Mouse (Mus musculus) limb, embryonic 13.5 days (tissue): ENCODE data around the gene Olfr548-ps1. TPM values are rescaled to one million over a fixed set of nuclear protein-coding genes. Genes with fewer than 3 reads are reported as not detected.
A peak's percentile ranks its signal among the peaks of the same experiment; 100 is the strongest.

Source experiments
- ATAC-seq: fragments of 200-750 bp; cut with Nextera tagmentation; 2 replicates; pipeline ENCODE4 v1.8.0; 2017; ENCODE audit warnings: low read depth, moderate number of reproducible peaks, moderate TSS enrichment; ENCODE audit not compliant: low FRiP score
- H3K27ac ChIP-seq: fragments of 300-500 bp; sonication (generic); 2 replicates; pipeline ENCODE4 v1.5.1; 2015; ENCODE audit warnings: inconsistent platforms, mild to moderate bottlenecking, moderate library complexity
- H3K27me3 ChIP-seq: fragments of 300-500 bp; sonication (generic); 2 replicates; pipeline ENCODE4 v1.6.1; 2015; ENCODE audit warnings: mild to moderate bottlenecking, inconsistent platforms
- H3K36me3 ChIP-seq: fragments of 300-500 bp; sonication (generic); 2 replicates; pipeline ENCODE4 v1.6.1; 2015; ENCODE audit warnings: inconsistent platforms, mild to moderate bottlenecking, moderate library complexity
- H3K4me1 ChIP-seq: fragments of 300-500 bp; sonication (generic); 2 replicates; pipeline ENCODE4 v1.6.1; 2015; ENCODE audit warnings: inconsistent platforms
- H3K4me2 ChIP-seq: fragments of 300-500 bp; sonication (generic); replicated peaks from 2 replicates; pipeline ENCODE4 v1.6.1; 2015; ENCODE audit warnings: inconsistent platforms, mild to moderate bottlenecking, moderate library complexity
- H3K4me3 ChIP-seq: fragments of 300-500 bp; sonication (generic); 2 replicates; pipeline ENCODE4 v1.5.1; 2015; ENCODE audit warnings: moderate library complexity, mild to moderate bottlenecking, inconsistent platforms
- H3K9ac ChIP-seq: fragments of 300-500 bp; sonication (generic); 2 replicates; pipeline ENCODE4 v1.6.1; 2015; ENCODE audit warnings: mild to moderate bottlenecking, inconsistent platforms
- H3K9me3 ChIP-seq: fragments of 300-500 bp; sonication (generic); 2 replicates; pipeline ENCODE4 v1.6.1; 2016; ENCODE audit warnings: inconsistent platforms
- WGBS: fragments of 180-500 bp; shearing (Covaris S2); methylation state at CpG from one replicate; pipeline ENCODE4 v1.1.7; 2015; 5-methylcytosine and 5-hydroxymethylcytosine counted together
- polyA plus RNA-seq: library from polyadenylated mRNA; unstranded; fragments of >200 nt; fragmentation: Nextera tagmentation; extraction: Ambion mirVana; gene quantifications from 2 replicates; pipeline ENCODE4 v1.2.1, GENCODE M21; 2015

Olfr548-ps1 gene
- polyA plus RNA-seq, 1 experiment from 2014 or later = not detected

GRCm38 (mm10) chr7:102517051-102517335 lies 23.7 kb upstream of the Olfr548-ps1 start:
- H3K4me2 ChIP-seq = no peak overlapping the region
- H3K36me3 ChIP-seq = no peaks in the 10 kb centered on the region
- H3K4me3 ChIP-seq = no peak overlapping the region
- WGBS = 69% methylated on average over 2 of the region's 2 CpGs
- no peaks in the 10 kb centered on the region for H3K9me3 ChIP-seq
- H3K27me3 ChIP-seq = peaks cover 31% of the 10 kb centered on the region
- no peak overlapping the region for H3K9ac ChIP-seq
- ATAC-seq = no peak
- peaks cover 10% of the 10 kb centered on the region for H3K4me1 ChIP-seq
- H3K27ac ChIP-seq = no peak overlapping the region

- Histone ChIP-seq H3K9ac (no peak overlapping the region), H3K4me1 (no peaks in the 10 kb centered on the region), H3K27ac (no peak overlapping the region), H3K4me3 (no peak overlapping the region), H3K9me3 (no peaks in the 10 kb centered on the region), H3K27me3 (no peaks in the 10 kb centered on the region), H3K4me2 (no peak overlapping the region), H3K36me3 (no peaks in the 10 kb centered on the region)
- ATAC-seq = no peak
- 81% methylated on average over 1 of the region's 1 CpGs for WGBS
Measured at GRCm38 (mm10) chr7:102529052-102529451, 11.6 kb upstream of the Olfr548-ps1 start.

GRCm38 (mm10) chr7:102534449-102534848 lies 6.2 kb upstream of the Olfr548-ps1 start, which contains the start of gene Olfr547:
Gene Olfr547 (plus strand): TSS chr7:102534749.
- WGBS = 77% methylated on average over 1 of the region's 1 CpGs
- Histone ChIP-seq H3K4me1 (no peaks in the 10 kb centered on the region), H3K36me3 (no peaks in the 10 kb centered on the region), H3K4me3 (no peak within 1 kb of the TSS), H3K9me3 (no peaks in the 10 kb centered on the region), H3K9ac (no peak within 1 kb of the TSS), H3K4me2 (no peak within 1 kb of the TSS), H3K27ac (no peak within 1 kb of the TSS), H3K27me3 (no peaks in the 10 kb centered on the region)
- ATAC-seq = no peak

GRCm38 (mm10) chr7:102541251-102541650 lies 555 bp downstream of the Olfr548-ps1 start:
- Histone ChIP-seq H3K27ac (no peak overlapping the region), H3K36me3 (no peaks in the 10 kb centered on the region), H3K4me3 (no peak overlapping the region), H3K4me2 (no peak overlapping the region), H3K4me1 (no peaks in the 10 kb centered on the region), H3K9ac (no peak overlapping the region), H3K9me3 (no peaks in the 10 kb centered on the region), H3K27me3 (no peaks in the 10 kb centered on the region)
- WGBS = 71% methylated on average over 3 of the region's 3 CpGs
- ATAC-seq = no peak

- Histone ChIP-seq H3K27ac (no peak within 1 kb of the TSS), H3K9me3 (no peaks in the 10 kb centered on the region), H3K27me3 (no peaks in the 10 kb centered on the region), H3K4me1 (no peaks in the 10 kb centered on the region), H3K4me3 (no peak within 1 kb of the TSS), H3K4me2 (no peak within 1 kb of the TSS), H3K9ac (no peak within 1 kb of the TSS), H3K36me3 (no peaks in the 10 kb centered on the region)
- 89% methylated on average over 3 of the region's 3 CpGs for WGBS
- no peak for ATAC-seq
Measured at GRCm38 (mm10) chr7:102549570-102549969, 8.9 kb downstream of the Olfr548-ps1 start, which contains the start of gene Olfr549. Gene Olfr549 (plus strand): TSS chr7:102549870.

GRCm38 (mm10) chr7:102553279-102553678 lies 12.6 kb downstream of the Olfr548-ps1 start:
- H3K27ac ChIP-seq = no peak overlapping the region
- H3K4me3 ChIP-seq = no peak overlapping the region
- WGBS = 71% methylated on average over 3 of the region's 3 CpGs
- no peaks in the 10 kb centered on the region for H3K9me3 ChIP-seq
- H3K4me2 ChIP-seq = no peak overlapping the region
- H3K4me1 ChIP-seq = no peaks in the 10 kb centered on the region
- ATAC-seq = no peak
- H3K9ac ChIP-seq = no peak overlapping the region
- no peaks in the 10 kb centered on the region for H3K36me3 ChIP-seq
- no peaks in the 10 kb centered on the region for H3K27me3 ChIP-seq

- H3K27ac ChIP-seq = no peak within 1 kb of the TSS
- H3K9ac ChIP-seq = peak within 1 kb of the TSS; percentile 63
- peak; percentile 92 for ATAC-seq
- peak within 1 kb of the TSS; percentile 50 for H3K4me3 ChIP-seq
- H3K9me3 ChIP-seq = no peaks in the 10 kb centered on the region
- H3K27me3 ChIP-seq = no peaks in the 10 kb centered on the region
- WGBS = 19% methylated on average over 10 of the region's 10 CpGs
- H3K4me1 ChIP-seq = peaks cover 8% of the 10 kb centered on the region; the same call in 1 of the 2 replicates
- peak within 1 kb of the TSS; percentile 70 for H3K4me2 ChIP-seq
- no peaks in the 10 kb centered on the region for H3K36me3 ChIP-seq
Measured at GRCm38 (mm10) chr7:102564999-102565997, 24.6 kb downstream of the Olfr548-ps1 start, which contains the start of gene Trim21. Gene Trim21 (minus strand): TSS chr7:102565486.

- Histone ChIP-seq H3K4me3 (no peak overlapping the region), H3K9me3 (no peaks in the 10 kb centered on the region), H3K9ac (no peak overlapping the region), H3K36me3 (no peaks in the 10 kb centered on the region), H3K4me2 (no peak overlapping the region), H3K27me3 (no peaks in the 10 kb centered on the region), H3K4me1 (peaks cover 8% of the 10 kb centered on the region; the same call in 1 of the 2 replicates), H3K27ac (no peak overlapping the region)
- ATAC-seq = no peak
- WGBS = 87% methylated on average over 4 of the region's 4 CpGs
Measured at GRCm38 (mm10) chr7:102566219-102566618, 25.5 kb downstream of the Olfr548-ps1 start.

GRCm38 (mm10) chr7:102571142-102571541 lies 30.4 kb downstream of the Olfr548-ps1 start, which contains the start of gene Olfr550:
Gene Olfr550 (plus strand): TSS chr7:102571442.
- 91% methylated on average over 8 of the region's 8 CpGs for WGBS
- Histone ChIP-seq H3K9ac (no peak within 1 kb of the TSS), H3K27me3 (no peaks in the 10 kb centered on the region), H3K4me3 (no peak within 1 kb of the TSS), H3K4me1 (no peaks in the 10 kb centered on the region), H3K4me2 (no peak within 1 kb of the TSS), H3K36me3 (no peaks in the 10 kb centered on the region), H3K9me3 (no peaks in the 10 kb centered on the region), H3K27ac (no peak within 1 kb of the TSS)
- ATAC-seq = no peak

GRCm38 (mm10) chr7:102573174-102573830 lies 32.6 kb downstream of the Olfr548-ps1 start:
- H3K27ac ChIP-seq = no peak overlapping the region
- 82% methylated on average over 3 of the region's 3 CpGs for WGBS
- no peak overlapping the region for H3K4me2 ChIP-seq
- no peak overlapping the region for H3K4me3 ChIP-seq
- no peaks in the 10 kb centered on the region for H3K9me3 ChIP-seq
- no peaks in the 10 kb centered on the region for H3K4me1 ChIP-seq
- no peak overlapping the region for H3K9ac ChIP-seq
- H3K36me3 ChIP-seq = no peaks in the 10 kb centered on the region
- ATAC-seq = no peak
- no peaks in the 10 kb centered on the region for H3K27me3 ChIP-seq

GRCm38 (mm10) chr7:102575998-102576397 lies 35.3 kb downstream of the Olfr548-ps1 start:
- no peaks in the 10 kb centered on the region for H3K27me3 ChIP-seq
- H3K36me3 ChIP-seq = no peaks in the 10 kb centered on the region
- 69% methylated on average over 6 of the region's 6 CpGs for WGBS
- H3K27ac ChIP-seq = no peak overlapping the region
- no peaks in the 10 kb centered on the region for H3K9me3 ChIP-seq
- no peak for ATAC-seq
- no peaks in the 10 kb centered on the region for H3K4me1 ChIP-seq
- H3K9ac ChIP-seq = no peak overlapping the region
- no peak overlapping the region for H3K4me2 ChIP-seq
- H3K4me3 ChIP-seq = no peak overlapping the region

GRCm38 (mm10) chr7:102591786-102592185 lies 51.1 kb downstream of the Olfr548-ps1 start, which contains the start of gene Olfr551:
Gene Olfr551 (minus strand): TSS chr7:102591886.
- H3K9me3 ChIP-seq = no peaks in the 10 kb centered on the region
- no peak within 1 kb of the TSS for H3K9ac ChIP-seq
- no peak within 1 kb of the TSS for H3K4me3 ChIP-seq
- 86% methylated on average over 3 of the region's 3 CpGs for WGBS
- no peak for ATAC-seq
- no peaks in the 10 kb centered on the region for H3K36me3 ChIP-seq
- no peaks in the 10 kb centered on the region for H3K27me3 ChIP-seq
- H3K27ac ChIP-seq = no peak within 1 kb of the TSS
- no peak within 1 kb of the TSS for H3K4me2 ChIP-seq
- H3K4me1 ChIP-seq = no peaks in the 10 kb centered on the region
